ENCODE assay signal across 8 mouse cellular contexts in the genomic region with DNA sequence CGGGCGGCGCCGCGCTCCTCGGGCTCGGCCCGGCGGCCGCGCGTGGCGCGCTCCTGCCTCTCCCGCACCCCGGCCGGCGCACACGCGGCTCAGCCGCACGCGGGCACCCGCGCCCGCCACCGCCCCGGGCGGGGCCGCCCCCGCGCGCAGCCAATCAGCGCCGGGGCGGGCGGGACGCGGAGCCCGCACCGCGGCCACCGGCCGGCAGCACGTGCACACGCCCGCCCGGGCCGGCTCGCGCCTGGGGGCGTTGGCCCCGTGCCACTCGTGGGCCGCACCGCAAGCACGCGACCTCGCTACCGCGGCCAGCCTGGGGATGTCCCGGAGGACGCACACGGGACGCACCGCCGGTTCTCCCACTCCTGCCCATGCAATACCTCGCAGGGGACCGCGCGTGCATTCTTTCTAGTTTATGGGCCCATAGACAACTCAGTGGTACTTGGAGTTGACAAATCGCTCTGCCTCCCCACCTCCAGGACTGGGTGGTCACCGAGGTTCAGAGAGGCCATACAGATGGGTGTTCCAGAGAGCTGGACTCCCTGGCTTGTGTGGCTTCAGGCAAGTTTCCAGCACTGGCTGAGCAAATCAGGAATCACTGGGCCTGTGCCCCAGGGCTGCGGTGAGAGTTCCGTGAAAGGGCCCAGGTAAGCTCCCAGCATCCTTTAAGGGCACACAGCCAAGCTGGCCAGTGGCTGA. TPM values are rescaled to one million over a fixed set of nuclear protein-coding genes. Genes with fewer than 3 reads are reported as not detected.
DNase-seq lines count a peak whose midpoint lies in the region; ATAC-seq lines count a peak whose summit lies in the region.

Gene Epha8, minus strand, starts transcription at position 66 of the 696 bp plus-strand sequence.

- 2% methylated on average over 35 of the region's 75 CpGs for WGBS in hindbrain, embryonic 15.5 days
- 3% methylated on average over 27 of the region's 75 CpGs for WGBS in midbrain, embryonic 16.5 days

- no peak for ATAC-seq in erythroblast, adult 5-6 weeks (replicated peaks; ENCODE audit: low FRiP score, poor library complexity, severe bottlenecking)
- peak; percentile 82 for ATAC-seq in hindbrain, embryonic 15.5 days (ENCODE audit: low FRiP score, low read depth)
- peak; percentile 44; the same call in 1 of the 2 replicates for ATAC-seq in midbrain, embryonic 16.5 days

- H3K4me3 ChIP-seq in erythroblast, embryonic 14.5 days (replicated peaks), result no peak within 1 kb of the TSS
- H3K4me3 ChIP-seq in hindbrain, embryonic 15.5 days, result peak within 1 kb of the TSS; percentile 54
- H3K4me3 ChIP-seq in midbrain, embryonic 16.5 days (ENCODE audit: low read depth, low read length), result peak within 1 kb of the TSS; percentile 67

- H3K27me3 ChIP-seq in erythroblast, embryonic 14.5 days (ENCODE audit: control insufficient read depth), result peaks cover 80% of the 10 kb centered on the region
- H3K27me3 ChIP-seq in hindbrain, embryonic 15.5 days, result peaks cover 40% of the 10 kb centered on the region
- peaks cover 61% of the 10 kb centered on the region for H3K27me3 ChIP-seq in midbrain, embryonic 16.5 days (ENCODE audit: control insufficient read depth, insufficient read depth, low read depth, low read length)

- no peak within 1 kb of the TSS for H3K27ac ChIP-seq in hindbrain, embryonic 15.5 days (replicated peaks)
- H3K27ac ChIP-seq in midbrain, embryonic 16.5 days (ENCODE audit: low read length), result peak within 1 kb of the TSS; percentile 47; the same call in 1 of the 2 replicates

- H3K9me3 ChIP-seq in erythroblast, embryonic 14.5 days (ENCODE audit: control insufficient read depth, low read length), result peaks cover 2% of the 10 kb centered on the region; the same call in 1 of the 2 replicates
- no peaks in the 10 kb centered on the region for H3K9me3 ChIP-seq in hindbrain, embryonic 15.5 days
- H3K9me3 ChIP-seq in midbrain, embryonic 16.5 days (replicated peaks; ENCODE audit: control insufficient read depth, low read length, poor library complexity, severe bottlenecking), result no peaks in the 10 kb centered on the region

- H3K4me2 ChIP-seq in hindbrain, embryonic 15.5 days, result peak within 1 kb of the TSS; percentile 98
- H3K4me2 ChIP-seq in midbrain, embryonic 16.5 days (ENCODE audit: low read length), result peak within 1 kb of the TSS; percentile 94

- peak; percentile 24 for DNase-seq in right cerebral cortex, adult 18-20 months
- no peak for DNase-seq in right cerebral cortex, postnatal 10 days (ENCODE audit: low spot score in 2 of 2)
- no peak for DNase-seq in gastrocnemius, postnatal 4 days (ENCODE audit: low spot score in 2 of 2)
- DNase-seq in kidney, postnatal 25 days, result no peak

- peak within 1 kb of the TSS; percentile 56 for H3K9ac ChIP-seq in hindbrain, embryonic 15.5 days
- H3K9ac ChIP-seq in midbrain, embryonic 16.5 days (ENCODE audit: low read depth, low read length), result peak within 1 kb of the TSS; percentile 78

- H3K4me1 ChIP-seq in erythroblast, embryonic 14.5 days (ENCODE audit: control insufficient read depth), result peaks cover 3% of the 10 kb centered on the region; the same call in 1 of the 2 replicates
- peaks cover 38% of the 10 kb centered on the region for H3K4me1 ChIP-seq in hindbrain, embryonic 15.5 days (replicated peaks)
- H3K4me1 ChIP-seq in midbrain, embryonic 16.5 days (ENCODE audit: control insufficient read depth, insufficient read depth, low read length), result peaks cover 25% of the 10 kb centered on the region

- H3K36me3 ChIP-seq in erythroblast, embryonic 14.5 days (ENCODE audit: control insufficient read depth), result no peaks in the 10 kb centered on the region
- H3K36me3 ChIP-seq in hindbrain, embryonic 15.5 days, result no peaks in the 10 kb centered on the region
- no peaks in the 10 kb centered on the region for H3K36me3 ChIP-seq in midbrain, embryonic 16.5 days (ENCODE audit: control insufficient read depth, insufficient read depth, low read length)

RNA-seq across cellular contexts. Expression of gene Epha8, which starts in this region (rescaled TPM):
- polyA plus RNA-seq in erythroblast, embryonic 14.5 days (2012), result 11.7 and 12.9 TPM in 2 replicates
- not detected in 2 replicates for total RNA-seq in erythroblast, adult 5-6 weeks (2015; ENCODE audit: low replicate concordance)
- total RNA-seq in erythroblast, adult 5-6 weeks (2017; ENCODE audit: low replicate concordance), result not detected in 2 replicates
- 13.9 and 16.5 TPM in 2 replicates for polyA plus RNA-seq in hindbrain, embryonic 15.5 days (2015; fragmentation: Nextera tagmentation; extraction: Ambion mirVana)
- polyA plus RNA-seq in midbrain, embryonic 16.5 days (2015; fragmentation: Nextera tagmentation; extraction: Ambion mirVana), result 18.4 and 20.7 TPM in 2 replicates
- total RNA-seq in gastrocnemius, postnatal 4 days (2021), result under 1 TPM; 0.08 to 0.10 TPM
